In the genomic region with DNA sequence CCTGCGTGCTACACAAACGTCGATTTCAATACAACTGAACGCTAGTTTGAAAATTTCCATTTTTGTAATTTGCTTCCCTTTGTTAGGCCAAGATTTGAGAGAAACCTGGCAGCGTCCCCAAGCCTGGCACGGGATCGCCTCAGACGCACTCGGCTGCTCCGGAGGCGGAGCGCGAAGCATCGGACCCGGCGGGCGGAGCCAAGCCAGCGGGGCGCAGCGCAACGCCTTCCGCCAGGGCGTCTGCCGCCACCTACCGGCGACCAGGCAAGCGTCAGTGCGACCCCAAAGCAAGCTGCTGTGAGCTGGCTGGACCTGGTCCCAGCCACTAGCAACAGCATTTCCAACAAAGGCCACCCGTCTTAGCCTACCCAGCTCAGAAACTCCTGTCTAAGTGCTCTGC, we compare ENCODE assay signal across 8 mouse cellular contexts.
DNase-seq lines count a peak whose midpoint lies in the region; ATAC-seq lines count a peak whose summit lies in the region.

No protein-coding gene starts in this region.

- intact Hi-C loops in left cerebral cortex, postnatal 14 days (cut with DNase I), result loop anchor here (2.0 to 10.0 kb wide), 4 partner anchors 217 to 737 kb away; no protein-coding TSS in a partner anchor

- H3K36me3 ChIP-seq in intestine, embryonic 15.5 days, result no peaks in the 10 kb centered on the region

- H3K4me1 ChIP-seq in intestine, embryonic 15.5 days (replicated peaks), result peaks cover 7% of the 10 kb centered on the region

- peak overlapping the region; percentile 48 for H3K9ac ChIP-seq in intestine, embryonic 15.5 days

- 0 out of 2 replicates have a peak overlapping the region, but pooled peaks have one; percentile 1 for H3K27ac ChIP-seq in intestine, embryonic 15.5 days

- H3K27me3 ChIP-seq in intestine, embryonic 15.5 days (replicated peaks), result 0 out of 2 replicates have a peak, but pooled peaks cover 3% of the 10 kb centered on the region

- peak overlapping the region; percentile 66 for H3K4me2 ChIP-seq in intestine, embryonic 15.5 days (replicated peaks)

- WGBS in intestine, embryonic 15.5 days, result under 1% methylated on average over 29 of the region's 29 CpGs

- peak; percentile 96 for ATAC-seq in intestine, embryonic 15.5 days
- ATAC-seq in megakaryocyte-erythroid progenitor cell, adult 5-6 weeks (replicated peaks; ENCODE audit: low FRiP score, low TSS enrichment, poor library complexity, severe bottlenecking), result peak; percentile 95

- no peaks in the 10 kb centered on the region for H3K9me3 ChIP-seq in intestine, embryonic 15.5 days

- H3K4me3 ChIP-seq in intestine, embryonic 15.5 days (replicated peaks), result peak overlapping the region; percentile 26

- peak; percentile 93 to 96 for DNase-seq in adrenal gland, adult 18-20 months (ENCODE audit: low spot score in 2 of 2)
- peak; percentile 97 for DNase-seq in embryo, embryonic 11 days
- DNase-seq in gastrocnemius, postnatal 25 days, result peak; percentile 93
- peak; percentile 94 to 95 for DNase-seq in left cerebral cortex, postnatal 14 days (ENCODE audit: low spot score in 2 of 2)
- DNase-seq in right cerebral cortex, postnatal 14 days, result peak; percentile 96
- DNase-seq in urinary bladder, postnatal 25 days (ENCODE audit: low spot score), result peak; percentile 94

Comparison
In these comparisons a context has a peak if more than half of its experiments do, and no peak if none do; other contexts are left out.
1. Peak in every context shown above with its lines: DNase-seq, ATAC-seq, H3K4me3 ChIP-seq and H3K27ac ChIP-seq.